Mouse (Mus musculus): ENCODE measurements around the gene Rgl1.
A peak's percentile ranks its signal among the peaks of the same experiment; 100 is the strongest.

Rgl1 gene

GRCm38 (mm10) chr1:152555944-152556573 lies 210.1 kb downstream of the Rgl1 start:
- no peak for DNase-seq (ENCODE audit: extremely low read depth, low read depth)

DNA sequence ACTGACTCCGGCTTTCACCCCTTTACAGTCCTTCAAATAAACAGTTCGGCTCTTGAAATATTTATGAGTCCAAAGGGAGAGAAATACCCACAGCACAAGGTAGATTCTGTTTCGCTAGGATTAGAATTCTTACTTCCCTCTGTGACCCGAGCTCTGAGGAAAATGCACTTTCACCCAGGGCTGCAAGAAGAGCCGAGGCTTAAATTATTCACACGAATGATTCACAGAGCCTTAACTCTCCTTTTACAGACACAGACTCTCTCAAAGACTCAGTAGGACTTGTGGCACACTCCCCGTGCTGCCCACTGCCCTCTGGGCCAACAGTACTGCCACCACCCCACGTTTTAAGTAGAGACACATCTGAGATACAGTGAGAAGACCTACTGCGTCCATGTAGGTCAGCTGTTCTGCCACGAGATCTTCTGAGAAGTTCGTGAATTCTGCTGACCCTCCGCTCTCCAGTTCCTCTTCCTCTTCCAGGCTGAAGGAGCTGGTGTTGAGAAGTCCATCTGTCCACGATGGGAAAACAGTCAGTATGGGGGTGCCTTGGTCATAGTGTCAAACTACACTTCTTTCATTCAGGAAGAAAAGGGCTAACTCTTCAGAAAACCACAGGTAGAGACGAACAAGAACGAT lies 212.1 kb downstream of the Rgl1 start:
- DNase-seq (ENCODE audit: extremely low read depth, low read depth), result no peak

GRCm38 (mm10) chr1:152550973-152551372 lies 215.2 kb downstream of the Rgl1 start:
- no peak for DNase-seq (ENCODE audit: extremely low read depth, low read depth)

- no peak for DNase-seq (ENCODE audit: extremely low read depth, low read depth)
These were observed 215.6 kb downstream of the Rgl1 start for GRCm38 (mm10) chr1:152550544-152550943.

GRCm38 (mm10) chr1:152549061-152549738 lies 217.0 kb downstream of the Rgl1 start:
- no peak for DNase-seq (ENCODE audit: extremely low read depth, low read depth)

DNA sequence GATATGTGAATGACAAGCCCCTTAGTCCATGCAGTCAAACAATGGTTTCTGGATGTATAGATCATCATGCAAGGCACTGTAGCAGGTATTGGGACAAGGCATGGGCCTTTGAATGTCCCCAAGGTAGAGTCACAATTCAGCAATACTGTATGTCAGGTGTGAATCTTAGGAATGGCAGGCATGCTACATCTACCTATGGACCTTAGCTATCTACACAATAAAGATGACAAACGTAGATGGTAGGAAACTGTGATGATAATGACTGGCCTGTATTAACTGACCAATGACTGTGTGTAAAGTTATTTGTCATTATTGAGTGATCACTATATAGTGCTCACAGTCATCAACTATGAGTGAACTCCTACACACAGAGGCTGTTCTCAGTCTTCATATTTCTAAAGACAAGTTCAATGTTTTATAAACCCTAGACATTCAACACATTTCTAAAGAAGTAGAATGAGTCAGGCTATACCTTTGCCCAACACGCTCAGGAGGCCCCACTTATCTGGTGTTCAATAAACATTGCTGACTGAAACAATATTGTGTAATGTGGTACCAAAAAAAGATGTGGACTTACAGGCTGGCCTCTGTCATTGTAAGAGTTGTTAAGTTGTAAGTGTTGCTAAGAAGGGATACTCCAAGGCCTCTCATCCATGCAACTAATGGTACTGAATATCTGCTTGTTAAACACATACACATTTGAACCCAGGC lies 222.5 kb downstream of the Rgl1 start:
- no peak for DNase-seq (ENCODE audit: extremely low read depth, low read depth)

- DNase-seq (ENCODE audit: extremely low read depth, low read depth), result no peak
These were observed 223.3 kb downstream of the Rgl1 start for GRCm38 (mm10) chr1:152542747-152543378.

- no peak for DNase-seq (ENCODE audit: extremely low read depth, low read depth)
These were observed 225.8 kb downstream of the Rgl1 start for GRCm38 (mm10) chr1:152540304-152540887.

DNA sequence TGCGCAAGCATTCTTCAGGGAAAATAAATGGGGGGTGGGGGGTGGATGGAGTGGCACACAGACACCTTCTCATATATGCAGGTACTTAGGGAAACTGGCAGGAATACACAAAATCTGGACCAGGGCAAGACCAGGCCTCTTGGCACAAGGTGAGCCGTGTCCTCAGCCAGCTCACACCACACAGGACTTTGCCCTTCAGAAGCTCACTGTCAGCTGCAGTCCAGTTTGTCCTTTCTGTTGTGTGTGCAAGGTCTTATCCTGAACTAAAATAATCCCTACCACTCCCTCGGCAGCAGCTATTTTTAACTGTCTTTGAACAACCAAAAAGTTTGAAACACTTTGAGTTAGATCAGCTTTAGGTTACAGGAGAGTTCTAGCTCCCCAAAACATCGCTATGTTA lies 227.3 kb downstream of the Rgl1 start:
- DNase-seq (ENCODE audit: extremely low read depth, low read depth), result no peak

DNA sequence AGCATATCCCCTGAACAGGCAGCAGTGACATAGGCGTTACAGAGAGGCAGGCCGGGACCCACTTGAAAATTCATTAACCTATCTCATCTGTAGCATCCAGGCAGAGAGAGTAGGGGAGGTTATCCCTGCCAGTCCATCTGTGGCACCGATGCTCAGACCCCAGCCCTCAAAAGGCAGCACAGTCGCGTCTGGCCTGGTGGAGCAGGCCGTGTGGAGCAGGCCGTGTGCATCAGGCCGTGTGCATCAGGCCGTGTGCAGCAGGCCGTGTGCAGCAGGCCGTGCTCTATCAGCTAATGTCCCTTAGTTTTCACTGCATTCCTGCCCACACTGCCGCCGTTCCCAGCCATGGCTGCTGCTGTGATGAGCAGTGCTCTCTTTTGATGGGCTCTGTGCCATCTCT lies 229.0 kb downstream of the Rgl1 start:
- no peak for DNase-seq (ENCODE audit: extremely low read depth, low read depth)

- no peak for DNase-seq (ENCODE audit: extremely low read depth, low read depth)
These were observed 229.6 kb downstream of the Rgl1 start for GRCm38 (mm10) chr1:152536416-152537018.

DNA sequence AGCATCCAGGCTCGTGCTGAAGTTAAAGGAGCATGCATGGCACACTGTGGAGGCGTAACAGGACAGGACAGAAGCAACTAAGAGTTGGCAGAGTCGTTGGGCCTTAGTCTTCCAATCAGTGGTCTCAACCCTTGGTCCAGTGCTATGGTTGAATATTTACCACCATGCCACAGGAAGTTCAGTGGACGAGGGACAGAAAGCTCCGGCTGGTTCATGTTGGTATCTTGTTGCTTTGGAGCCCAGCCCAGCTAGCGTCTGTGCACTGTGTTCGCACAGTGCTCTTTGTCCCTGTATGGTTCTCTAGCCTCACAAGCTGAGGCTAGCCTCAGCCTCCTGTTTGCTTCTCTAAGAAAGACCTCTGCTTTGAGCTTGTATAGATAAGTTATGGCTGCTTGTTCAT lies 231.6 kb downstream of the Rgl1 start:
- DNase-seq (ENCODE audit: extremely low read depth, low read depth), result no peak

DNA sequence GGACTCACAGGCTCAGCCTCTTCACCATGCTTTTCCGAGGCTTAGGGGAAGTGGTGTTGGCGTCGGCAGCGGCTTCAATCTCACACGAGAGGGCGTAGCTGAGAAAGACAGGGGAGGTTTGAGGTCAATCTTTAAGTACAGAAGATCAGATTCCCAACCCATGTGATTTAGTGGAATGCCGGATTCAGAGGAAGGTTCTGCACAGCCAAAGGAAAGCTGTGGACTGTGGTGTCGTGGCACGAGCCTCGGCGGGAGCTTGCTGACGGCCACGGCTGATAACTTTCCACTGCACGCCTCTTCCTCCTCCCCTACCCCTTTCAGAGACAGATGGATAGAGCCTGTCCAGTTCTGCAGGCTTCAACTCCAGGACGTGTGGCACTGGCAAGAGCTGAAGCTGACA lies 234.7 kb downstream of the Rgl1 start:
- no peak for DNase-seq (ENCODE audit: extremely low read depth, low read depth)

DNA sequence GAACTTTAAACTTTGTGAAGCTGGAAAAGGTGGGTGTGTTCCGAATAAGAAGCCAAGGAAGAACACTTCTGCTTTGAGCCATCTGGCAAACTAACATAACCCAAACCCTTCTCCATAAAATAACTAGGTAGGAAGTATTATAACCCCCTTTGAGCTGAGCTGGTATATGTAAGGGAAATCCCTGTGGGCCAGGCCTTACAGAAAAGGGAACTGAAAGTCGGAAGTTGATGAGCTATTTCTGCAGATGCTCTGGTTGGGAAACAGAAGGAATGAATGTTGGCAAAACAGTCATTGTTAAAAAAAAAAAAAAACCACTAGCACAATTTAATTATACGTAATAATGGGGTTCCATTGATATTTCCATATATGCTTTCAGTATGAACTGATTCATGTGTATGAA lies 237.4 kb downstream of the Rgl1 start:
- DNase-seq (ENCODE audit: extremely low read depth, low read depth), result no peak

DNA sequence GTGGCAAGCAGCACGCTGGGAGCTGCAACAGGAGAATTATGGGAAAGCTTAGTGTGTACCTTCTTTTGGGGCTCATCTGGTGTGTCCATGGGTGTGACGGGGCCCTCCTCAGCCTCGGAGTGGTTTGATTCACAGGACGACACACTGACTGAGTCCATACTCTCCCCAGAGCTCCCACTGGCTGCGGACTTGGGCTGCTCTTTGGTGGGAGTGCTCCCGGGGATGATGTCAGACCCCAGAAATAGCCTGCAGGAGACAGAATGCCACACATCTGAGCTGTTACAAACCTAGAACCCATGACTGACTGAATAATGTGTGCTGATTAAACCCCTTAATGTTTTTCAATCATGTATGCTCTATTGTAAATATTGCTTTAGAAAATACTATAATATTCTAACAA lies 237.9 kb downstream of the Rgl1 start:
- no peak for DNase-seq (ENCODE audit: extremely low read depth, low read depth)

- DNase-seq (ENCODE audit: extremely low read depth, low read depth), result no peak
These were observed 240.0 kb downstream of the Rgl1 start for GRCm38 (mm10) chr1:152526154-152526553.

- peak; percentile 38 for DNase-seq (ENCODE audit: extremely low read depth, low read depth)
These were observed 241.0 kb downstream of the Rgl1 start for GRCm38 (mm10) chr1:152524987-152525648.

DNA sequence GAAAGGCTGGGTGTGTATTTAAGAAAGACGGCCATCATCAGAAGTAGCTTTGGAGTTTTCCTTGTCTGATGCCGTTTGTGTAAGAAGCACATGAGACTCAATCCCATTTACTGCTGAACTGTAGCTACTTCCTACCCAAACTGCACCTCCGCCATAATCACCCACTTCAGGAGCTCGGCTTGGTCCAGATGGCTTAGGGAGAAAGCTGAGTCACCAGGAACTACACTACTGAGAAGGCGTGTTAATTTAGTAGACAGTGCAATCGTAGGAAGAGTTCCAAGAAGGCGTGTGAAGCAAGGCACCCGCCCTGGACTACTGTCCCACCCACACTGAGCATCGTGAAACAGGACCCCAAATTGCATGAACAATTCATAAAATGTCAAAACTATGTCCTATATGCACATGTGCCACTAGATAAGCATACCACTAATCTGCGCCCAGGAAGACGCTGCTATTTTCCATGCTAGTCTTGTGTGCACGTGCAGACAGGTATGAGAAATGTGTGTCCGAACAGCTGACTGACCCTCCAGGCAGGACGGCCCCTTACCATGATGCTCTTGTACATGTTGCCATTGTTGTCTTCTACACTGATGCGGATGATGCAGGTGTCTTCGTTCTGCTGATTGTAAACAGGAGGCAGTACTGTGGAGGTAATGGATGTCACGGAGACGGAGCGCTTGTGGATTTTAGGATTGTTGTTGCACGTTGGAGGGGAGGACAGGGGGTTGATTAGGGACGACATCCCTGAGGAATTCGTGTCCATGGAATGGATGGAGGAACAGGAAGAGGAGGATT lies 241.9 kb downstream of the Rgl1 start:
- no peak for DNase-seq (ENCODE audit: extremely low read depth, low read depth)

DNA sequence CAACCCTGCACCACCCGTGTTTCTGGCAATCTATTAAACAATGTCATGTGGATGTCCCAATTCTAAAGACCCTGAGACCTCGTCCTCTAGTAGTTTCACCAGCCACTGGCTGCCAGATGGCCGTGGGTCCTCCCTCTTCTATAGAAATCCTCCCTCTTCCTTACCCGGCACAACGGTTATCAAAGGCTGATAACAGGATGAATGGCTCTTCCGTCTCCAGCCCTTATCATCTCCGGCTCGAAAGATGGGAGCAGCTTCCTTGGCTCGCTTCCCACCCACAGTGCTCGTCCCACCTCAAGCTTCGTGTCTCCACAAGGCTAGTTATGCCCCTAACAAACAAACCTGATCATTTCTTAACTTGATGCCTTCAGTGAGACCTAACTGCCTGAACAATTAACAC lies 242.9 kb downstream of the Rgl1 start:
- no peak for DNase-seq (ENCODE audit: extremely low read depth, low read depth)

- DNase-seq (ENCODE audit: extremely low read depth, low read depth), result no peak
These were observed 243.9 kb downstream of the Rgl1 start for GRCm38 (mm10) chr1:152522226-152522625.

All from MEL-GATA-1-ER (cell line).